Mouse (Mus musculus) v-Abl transformed pro-B cells (cell line): ENCODE results near the gene Clns1a.

Experiments used
- in situ Hi-C, 2 experiments: fragments of 400-800 bp; cut with MboI; formaldehyde crosslinking; loops; one replicate each; pipeline ENCODE4 v1.15.1; 2025; ENCODE audit not compliant: unreplicated experiment in 2 of 2

Clns1a gene

GRCm38 (mm10) chr7:97756967-97757881, 60.8 kb downstream of the Clns1a start:
- in situ Hi-C loops, result no loop called here

DNA sequence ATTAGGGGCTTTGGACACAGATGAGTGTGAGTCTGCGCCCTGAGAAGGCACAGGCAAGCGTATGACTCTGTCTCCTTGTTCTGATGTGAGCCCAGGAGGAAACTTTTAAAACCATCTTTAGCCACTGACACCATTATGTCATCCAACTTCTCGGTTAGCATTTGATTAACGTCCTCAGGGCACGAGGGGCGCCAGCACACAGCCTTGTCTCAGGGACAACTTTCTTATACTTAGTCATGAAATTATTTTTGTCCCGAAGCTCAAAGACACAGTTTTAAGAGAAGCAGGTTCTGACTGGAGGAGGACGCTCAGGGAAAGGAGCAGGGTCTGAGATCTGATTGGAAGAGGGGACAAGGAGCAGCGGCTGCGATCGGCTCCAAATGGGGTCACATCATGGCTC, 68.2 kb downstream of the Clns1a start:
- in situ Hi-C loops, result no loop called here

- in situ Hi-C loops, result no loop called here
These were observed 68.9 kb downstream of the Clns1a start for GRCm38 (mm10) chr7:97765181-97765962.

DNA sequence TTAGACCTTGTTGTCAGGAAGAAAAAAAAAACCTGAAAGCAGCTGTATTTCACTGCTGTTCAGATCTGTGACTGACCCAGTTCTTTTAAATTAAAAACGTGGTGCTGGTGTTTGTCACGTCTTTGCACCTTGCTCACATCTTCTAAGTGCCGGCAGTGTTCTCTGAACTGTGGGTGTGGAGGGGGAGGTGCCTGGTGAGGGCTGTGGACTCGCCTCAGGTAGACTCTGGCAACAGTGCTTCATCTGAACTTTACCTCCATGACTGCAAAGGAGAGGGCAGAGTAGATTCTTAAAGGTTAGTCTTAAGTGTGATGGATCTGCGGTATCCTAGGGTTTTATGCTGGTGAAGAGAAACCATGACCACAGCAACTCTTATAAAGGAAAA, 69.5 kb downstream of the Clns1a start:
- in situ Hi-C loops, result no loop called here

GRCm38 (mm10) chr7:97766406-97767166, 70.2 kb downstream of the Clns1a start:
- in situ Hi-C loops, result no loop called here

DNA sequence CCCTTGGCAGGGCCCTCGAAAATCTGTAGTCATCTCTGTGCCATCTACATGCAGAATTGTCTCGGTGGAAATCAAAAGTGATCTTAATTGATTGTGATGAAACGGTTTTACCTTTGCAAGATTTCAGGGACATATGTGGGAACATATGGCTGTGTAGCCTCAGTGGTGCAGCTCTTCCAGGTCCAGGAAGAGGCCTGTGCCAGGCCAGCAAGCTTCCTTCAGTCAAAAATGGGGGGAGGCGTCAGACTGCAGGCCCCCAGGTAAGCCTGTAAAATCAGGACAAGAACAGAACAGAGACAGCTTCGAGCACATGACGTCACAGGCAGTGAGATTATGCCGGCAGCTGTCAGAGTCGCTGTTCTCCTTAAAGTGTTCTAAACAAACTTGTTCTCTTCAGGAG, 71.4 kb downstream of the Clns1a start:
- in situ Hi-C loops, result no loop called here

- in situ Hi-C loops, result no loop called here
These were observed 72.6 kb downstream of the Clns1a start for GRCm38 (mm10) chr7:97769020-97769419.
